Mouse (Mus musculus) testis, postnatal 10 days (tissue): ENCODE measurements around the gene Tpk1.
"Not testable (repeated sequence)": the region's sequence is repeated elsewhere in the genome, so short reads cannot be mapped to it uniquely, and the experiment has no call there.

ENCODE experiments used
- DNase-seq: peaks from one replicate; pipeline ENCODE4 v3.0.0; 2021; ENCODE audit warnings: low spot score

The Tpk1 gene

GRCm38 (mm10) chr6:43522046-43522445, 144.0 kb downstream of the Tpk1 start:
- DNase-seq, result no peak

GRCm38 (mm10) chr6:43520218-43520617, 145.9 kb downstream of the Tpk1 start:
- DNase-seq, result no peak

- DNase-seq, result no peak
These were observed 147.7 kb downstream of the Tpk1 start for GRCm38 (mm10) chr6:43518378-43518777.

- no peak for DNase-seq
These were observed 148.8 kb downstream of the Tpk1 start for GRCm38 (mm10) chr6:43517316-43517655.

GRCm38 (mm10) chr6:43516593-43517315, 149.3 kb downstream of the Tpk1 start:
- no peak for DNase-seq

GRCm38 (mm10) chr6:43506686-43507385, 159.2 kb downstream of the Tpk1 start:
- DNase-seq, result not testable (repeated sequence)

GRCm38 (mm10) chr6:43504609-43505230, 161.4 kb downstream of the Tpk1 start:
- no peak for DNase-seq

- no peak for DNase-seq
These were observed 173.7 kb downstream of the Tpk1 start for GRCm38 (mm10) chr6:43492367-43492766.

- no peak for DNase-seq
These were observed 179.4 kb downstream of the Tpk1 start for GRCm38 (mm10) chr6:43486691-43487090.

GRCm38 (mm10) chr6:43480687-43481086, 185.4 kb downstream of the Tpk1 start:
- no peak for DNase-seq

- no peak for DNase-seq
These were observed 187.3 kb downstream of the Tpk1 start for GRCm38 (mm10) chr6:43478810-43479209.

- no peak for DNase-seq
These were observed 189.7 kb downstream of the Tpk1 start for GRCm38 (mm10) chr6:43476406-43476805.

GRCm38 (mm10) chr6:43475921-43476320, 190.2 kb downstream of the Tpk1 start:
- DNase-seq, result no peak

GRCm38 (mm10) chr6:43471556-43471955, 194.5 kb downstream of the Tpk1 start:
- no peak for DNase-seq

- no peak for DNase-seq
These were observed 197.1 kb downstream of the Tpk1 start for GRCm38 (mm10) chr6:43468821-43469594.

- DNase-seq, result no peak
These were observed 203.2 kb downstream of the Tpk1 start for GRCm38 (mm10) chr6:43462849-43463369.

GRCm38 (mm10) chr6:43462189-43462848, 203.8 kb downstream of the Tpk1 start:
- no peak for DNase-seq

- no peak for DNase-seq
These were observed 207.0 kb downstream of the Tpk1 start for GRCm38 (mm10) chr6:43459082-43459481.

GRCm38 (mm10) chr6:43457989-43458388, 208.1 kb downstream of the Tpk1 start:
- no peak for DNase-seq

- no peak for DNase-seq
These were observed 216.6 kb downstream of the Tpk1 start for GRCm38 (mm10) chr6:43449498-43449897.

GRCm38 (mm10) chr6:43445856-43446255, 220.2 kb downstream of the Tpk1 start:
- no peak for DNase-seq

GRCm38 (mm10) chr6:43442191-43442590, 223.9 kb downstream of the Tpk1 start:
- DNase-seq, result no peak
